Mouse (Mus musculus): ENCODE measurements at regions not wholly inside any gene's neighbourhood (a gene's known extent, or its start where the extent isn't known, plus 50 kb on each side); places are given as distances from the start of the nearest gene placed in this dataset.
A peak's percentile ranks its signal among the peaks of the same experiment; 100 is the strongest.

GRCm38 (mm10) chr3:127967170-127967569 lies 71.0 kb upstream of the Fam241a start:
- intact Hi-C loops (cut with DNase I), result no loop called here
- no peak overlapping the region for H3K4me3 ChIP-seq
- no peak overlapping the region for H3K27ac ChIP-seq
- DNase-seq, result no peak
- no peak for TF ChIP-seq CTCF (IDR thresholded peaks at IDR 0.05)

DNA sequence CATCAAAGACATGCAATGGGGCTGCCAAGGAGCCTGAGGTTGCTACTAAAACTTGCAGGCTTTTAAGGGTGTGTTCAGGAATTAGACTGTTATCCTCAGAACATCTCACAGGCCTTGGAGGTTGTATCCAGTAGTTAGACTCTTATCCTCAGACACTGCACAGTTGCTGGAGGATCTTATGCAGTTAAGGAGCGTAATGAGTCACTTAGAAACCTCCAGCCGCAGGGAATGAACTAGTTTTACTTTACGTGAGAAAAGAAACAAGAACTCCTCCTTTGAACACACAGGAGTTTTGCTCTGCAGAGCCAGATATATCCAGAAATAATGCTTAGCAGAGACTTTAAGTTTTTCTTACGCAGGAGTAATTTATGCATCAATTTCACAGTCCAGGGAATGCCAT lies 70.1 kb upstream of the Fam241a start:
- DNase-seq, result no peak
- intact Hi-C loops (cut with DNase I), result no loop called here
- no peak for TF ChIP-seq CTCF (IDR thresholded peaks at IDR 0.05)

GRCm38 (mm10) chr3:127958919-127959684 lies 63.0 kb upstream of the Fam241a start:
- no peak for TF ChIP-seq CTCF (IDR thresholded peaks at IDR 0.05)
- intact Hi-C loops (cut with DNase I), result no loop called here
- H3K4me3 ChIP-seq, result no peak overlapping the region
- DNase-seq, result no peak
- H3K27ac ChIP-seq, result no peak overlapping the region

More for the DNA sequence above, 70.1 kb upstream of the Fam241a start:
- Histone ChIP-seq H3K27ac (no peak overlapping the region), H3K4me3 (no peak overlapping the region)

DNA sequence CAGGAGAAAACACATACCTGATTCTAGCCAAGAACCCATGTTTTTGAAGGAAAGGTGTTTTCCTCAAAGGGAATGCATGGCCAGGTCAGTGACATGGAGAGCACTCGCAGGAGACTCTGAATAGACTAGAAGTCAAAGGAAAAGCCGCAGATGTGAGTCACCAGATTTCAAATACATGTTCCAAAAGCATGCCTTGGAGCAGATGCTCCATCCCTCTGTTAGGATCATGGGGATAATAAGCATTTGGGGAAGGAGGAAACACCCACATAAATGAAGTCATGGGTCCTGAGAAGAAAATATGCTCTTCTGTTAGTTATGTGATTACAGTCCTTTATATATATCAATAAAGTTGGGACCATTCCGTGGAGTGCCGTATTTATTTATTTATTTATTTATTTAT lies 58.7 kb upstream of the Fam241a start:
- intact Hi-C loops (cut with DNase I), result no loop called here

GRCm38 (mm10) chr3:127953610-127954009 lies 57.5 kb upstream of the Fam241a start:
- no peak for DNase-seq
- Histone ChIP-seq H3K4me3 (no peak overlapping the region), H3K27ac (no peak overlapping the region)
- TF ChIP-seq CTCF (IDR thresholded peaks at IDR 0.05), result no peak
- intact Hi-C loops (cut with DNase I), result no loop called here

More for the DNA sequence above, 58.7 kb upstream of the Fam241a start:
- TF ChIP-seq CTCF (IDR thresholded peaks at IDR 0.05), result no peak
- no peak overlapping the region for H3K4me3 ChIP-seq
- DNase-seq, result no peak
- H3K27ac ChIP-seq, result no peak overlapping the region

- intact Hi-C loops (cut with DNase I), result loop anchor here (1.0 to 10.0 kb wide), 3 partner anchors 96 to 324 kb away; no protein-coding TSS in a partner anchor
- peak; percentile 63 for TF ChIP-seq CTCF (IDR thresholded peaks at IDR 0.05)
- DNase-seq, result no peak
- Histone ChIP-seq H3K27ac (no peak overlapping the region), H3K4me3 (no peak overlapping the region)
These were observed 52.9 kb upstream of the Fam241a start for GRCm38 (mm10) chr3:127948898-127949620.

DNA sequence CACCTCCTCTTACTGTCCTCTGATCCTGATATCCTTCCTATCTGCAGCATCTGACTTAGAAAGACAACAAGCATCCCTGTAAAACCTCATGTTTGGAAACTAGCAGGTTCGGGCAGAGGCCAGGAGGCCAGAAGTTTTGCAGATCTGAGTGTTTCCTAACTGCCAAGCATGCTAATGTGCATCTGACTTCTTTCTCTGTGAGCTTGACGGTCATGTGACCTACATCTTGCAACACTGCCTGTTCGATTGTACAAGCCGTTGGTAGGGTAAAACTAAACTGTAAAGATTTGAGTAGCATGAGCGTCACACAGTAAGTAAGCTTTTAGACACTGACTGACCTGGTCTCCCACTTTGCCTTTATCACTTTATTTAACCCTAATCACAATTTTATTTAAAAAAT lies 52.2 kb upstream of the Fam241a start:
- intact Hi-C loops (cut with DNase I), result loop anchor here (2.0 to 10.0 kb wide), 2 partner anchors 184 to 324 kb away; no protein-coding TSS in a partner anchor
- DNase-seq, result no peak
- Histone ChIP-seq H3K4me3 (no peak overlapping the region), H3K27ac (no peak overlapping the region)
- TF ChIP-seq CTCF (IDR thresholded peaks at IDR 0.05), result no peak
